Mouse (Mus musculus) liver, embryonic 12.5 days (tissue): ENCODE measurements around the gene Sapcd1. TPM values are rescaled to one million over a fixed set of nuclear protein-coding genes. Genes with fewer than 3 reads are reported as not detected.

Experiments used
- ATAC-seq: fragments of 200-750 bp; cut with Nextera tagmentation; 2 replicates; pipeline ENCODE4 v1.8.0; 2017; ENCODE audit warnings: moderate number of reproducible peaks, mild to moderate bottlenecking, moderate library complexity
- H3K27ac ChIP-seq: fragments of 300-500 bp; sonication (generic); 2 replicates; pipeline ENCODE4 v1.5.1; 2016; ENCODE audit warnings: mild to moderate bottlenecking
- H3K27me3 ChIP-seq: fragments of 300-500 bp; sonication (generic); replicated peaks from 2 replicates; pipeline ENCODE4 v1.6.1; 2016; ENCODE audit warnings: mild to moderate bottlenecking, moderate library complexity
- H3K36me3 ChIP-seq: fragments of 300-500 bp; sonication (generic); 2 replicates; pipeline ENCODE4 v1.6.1; 2016; ENCODE audit warnings: mild to moderate bottlenecking, moderate library complexity
- H3K4me1 ChIP-seq: fragments of 300-500 bp; sonication (generic); 2 replicates; pipeline ENCODE4 v1.6.1; 2016
- H3K4me2 ChIP-seq: fragments of 300-500 bp; sonication (generic); 2 replicates; pipeline ENCODE4 v1.6.1; 2016; ENCODE audit warnings: mild to moderate bottlenecking, moderate library complexity
- H3K4me3 ChIP-seq: fragments of 300-500 bp; sonication (generic); 2 replicates; pipeline ENCODE4 v1.5.1; 2016; ENCODE audit warnings: mild to moderate bottlenecking, moderate library complexity
- H3K9ac ChIP-seq: fragments of 300-500 bp; sonication (generic); 2 replicates; pipeline ENCODE4 v1.6.1; 2016; ENCODE audit warnings: mild to moderate bottlenecking, moderate library complexity
- H3K9me3 ChIP-seq: fragments of 300-500 bp; sonication (generic); replicated peaks from 2 replicates; pipeline ENCODE4 v1.6.1; 2016; ENCODE audit warnings: mild to moderate bottlenecking, moderate library complexity
- WGBS: fragments of 180-500 bp; shearing (Covaris S2); methylation state at CpG from one replicate; pipeline ENCODE4 v1.1.7; 2016; ENCODE audit not compliant: insufficient replicate concordance; 5-methylcytosine and 5-hydroxymethylcytosine counted together
- polyA plus RNA-seq: library from polyadenylated mRNA; unstranded; fragments of >200 nt; fragmentation: Nextera tagmentation; extraction: Ambion mirVana; gene quantifications from 2 replicates; pipeline ENCODE4 v1.2.1, GENCODE M21; 2016

Gene Sapcd1
- polyA plus RNA-seq, 1 experiment from 2014 or later = 2.8 TPM

- ATAC-seq = no peak
- Histone ChIP-seq H3K4me3 (no peak overlapping the region), H3K9ac (no peak overlapping the region), H3K9me3 (no peaks in the 10 kb centered on the region), H3K36me3 (peaks cover 14% of the 10 kb centered on the region), H3K4me2 (no peak overlapping the region), H3K27me3 (peaks cover 67% of the 10 kb centered on the region), H3K4me1 (peaks cover 61% of the 10 kb centered on the region), H3K27ac (no peak overlapping the region)
- WGBS = 82% methylated on average over 3 of the region's 3 CpGs
These were observed 35.6 kb upstream of the Sapcd1 start for GRCm38 (mm10) chr17:35063466-35063865.

GRCm38 (mm10) chr17:35061299-35061698 is 33.5 kb upstream of the Sapcd1 start:
- Histone ChIP-seq H3K4me2 (no peak overlapping the region), H3K27ac (no peak overlapping the region), H3K4me3 (no peak overlapping the region), H3K36me3 (peaks cover 35% of the 10 kb centered on the region), H3K4me1 (peaks cover 74% of the 10 kb centered on the region), H3K27me3 (peaks cover 46% of the 10 kb centered on the region), H3K9me3 (no peaks in the 10 kb centered on the region), H3K9ac (no peak overlapping the region)
- no peak for ATAC-seq
- WGBS = 73% methylated on average over 8 of the region's 8 CpGs

DNA sequence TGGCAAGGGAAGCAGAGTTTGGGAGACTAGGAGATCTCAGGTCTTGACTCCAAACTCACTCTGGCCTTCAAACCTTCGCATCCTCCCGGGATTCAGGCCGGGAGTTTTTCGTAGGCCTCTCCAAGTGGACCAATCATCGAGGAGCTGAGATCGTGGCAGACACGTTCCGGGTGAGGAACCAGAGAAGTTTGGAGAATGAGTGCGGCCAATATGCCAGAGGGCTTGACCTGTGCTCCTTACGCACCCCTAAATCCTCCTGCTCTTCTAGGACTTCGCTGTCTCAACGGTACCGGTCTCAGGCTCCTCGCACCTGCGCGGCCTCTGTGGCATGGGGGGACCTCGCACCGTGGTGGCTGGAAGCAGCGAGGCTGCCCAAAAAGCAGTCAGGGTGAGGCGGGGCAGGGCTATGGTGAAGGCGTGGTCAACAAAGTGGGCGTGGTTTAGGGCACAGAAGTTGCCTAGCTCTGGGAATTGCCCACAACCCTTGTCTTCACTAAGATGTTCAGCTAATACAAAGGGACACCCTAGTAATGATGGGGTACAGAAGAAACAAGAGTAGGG is 33.0 kb upstream of the Sapcd1 start:
- H3K4me2 ChIP-seq = no peak overlapping the region
- no peak overlapping the region for H3K4me3 ChIP-seq
- H3K9ac ChIP-seq = no peak overlapping the region
- peaks cover 41% of the 10 kb centered on the region for H3K27me3 ChIP-seq
- peaks cover 74% of the 10 kb centered on the region for H3K4me1 ChIP-seq
- H3K9me3 ChIP-seq = no peaks in the 10 kb centered on the region
- 62% methylated on average over 22 of the region's 22 CpGs for WGBS
- no peak for ATAC-seq
- no peak overlapping the region for H3K27ac ChIP-seq
- peaks cover 40% of the 10 kb centered on the region for H3K36me3 ChIP-seq

DNA sequence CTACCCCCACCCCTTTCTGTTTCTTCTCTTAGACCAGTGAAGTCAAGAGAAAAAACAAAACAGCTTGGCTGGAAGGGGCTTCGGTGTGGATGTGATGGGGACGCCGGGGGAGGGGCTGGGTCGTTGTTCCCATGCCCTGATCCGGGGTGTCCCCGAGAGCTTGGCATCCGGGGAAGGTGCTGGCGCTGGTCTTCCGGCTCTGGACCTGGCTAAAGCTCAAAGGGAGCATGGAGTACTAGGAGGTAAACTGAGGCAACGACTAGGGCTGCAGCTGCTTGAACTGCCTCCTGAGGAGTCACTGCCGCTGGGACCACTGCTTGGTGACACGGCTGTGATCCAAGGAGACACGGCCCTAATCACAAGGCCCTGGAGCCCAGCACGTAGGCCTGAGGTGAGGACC is 32.3 kb upstream of the Sapcd1 start:
- peak overlapping the region; percentile 93 for H3K4me2 ChIP-seq
- peaks cover 47% of the 10 kb centered on the region for H3K36me3 ChIP-seq
- H3K27ac ChIP-seq = no peak overlapping the region
- H3K4me3 ChIP-seq = peak overlapping the region; percentile 63
- 41% methylated on average over 14 of the region's 14 CpGs for WGBS
- no peaks in the 10 kb centered on the region for H3K9me3 ChIP-seq
- ATAC-seq = no peak
- peaks cover 70% of the 10 kb centered on the region for H3K4me1 ChIP-seq
- H3K27me3 ChIP-seq = peaks cover 33% of the 10 kb centered on the region
- peak overlapping the region; percentile 70; the same call in 1 of the 2 replicates for H3K9ac ChIP-seq

DNA sequence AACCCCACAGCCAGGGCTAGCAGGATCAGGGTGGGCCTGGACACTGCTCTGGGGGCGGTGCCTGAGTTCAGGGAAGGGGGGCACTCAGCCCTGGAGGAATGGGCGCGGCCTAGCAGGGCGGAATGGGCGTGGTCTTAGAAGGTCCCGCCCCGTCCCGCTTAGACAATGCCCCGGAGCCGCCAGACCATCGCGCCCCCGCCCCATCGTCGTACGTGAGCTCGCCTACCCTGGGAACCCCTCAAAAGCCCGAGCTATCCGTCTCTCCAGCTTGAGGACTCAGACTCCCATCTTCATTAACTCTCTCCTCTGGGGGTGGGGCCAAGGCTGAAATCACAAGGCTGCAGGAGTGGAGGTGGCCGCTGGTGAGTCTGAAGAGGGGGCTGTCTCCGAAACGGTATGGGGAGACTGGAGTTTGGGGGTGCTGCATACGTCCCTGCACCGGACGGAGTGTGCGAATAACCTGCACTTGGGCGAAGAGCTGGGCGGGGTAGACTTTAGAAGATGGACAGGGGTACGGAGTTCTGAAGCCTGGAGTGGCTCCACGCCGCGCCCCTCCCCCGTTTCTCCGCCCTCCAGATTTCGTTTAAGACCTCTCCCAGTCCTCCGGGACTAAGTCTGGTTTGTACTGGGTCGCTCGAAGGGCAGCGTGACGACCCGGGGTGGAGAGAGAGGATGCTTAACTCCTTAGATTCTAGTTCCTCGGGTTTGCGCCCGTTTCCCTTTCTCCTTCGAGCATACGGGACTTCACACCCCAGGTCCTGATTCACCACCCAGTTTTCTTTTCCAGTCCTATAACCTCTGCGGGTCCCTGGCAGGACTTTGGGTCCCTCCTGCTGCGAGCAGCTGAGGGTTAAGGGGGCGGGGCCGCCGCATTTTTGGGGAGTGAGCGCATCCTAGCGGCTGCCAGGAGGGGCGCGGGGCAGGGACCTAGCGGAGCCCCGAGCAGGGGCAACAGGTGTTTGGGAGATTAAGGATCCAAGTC is 31.4 kb upstream of the Sapcd1 start, which contains the start of gene Ddah2:
Ddah2 (plus strand) TSS at position 125 of the 982 bp plus-strand sequence.
- Histone ChIP-seq H3K9ac (peak within 1 kb of the TSS; percentile 70), H3K4me1 (peaks cover 62% of the 10 kb centered on the region), H3K36me3 (peaks cover 56% of the 10 kb centered on the region), H3K9me3 (no peaks in the 10 kb centered on the region), H3K27me3 (peaks cover 25% of the 10 kb centered on the region), H3K4me3 (peak within 1 kb of the TSS; percentile 63), H3K27ac (peak within 1 kb of the TSS; percentile 74), H3K4me2 (peak within 1 kb of the TSS; percentile 93)
- peak; percentile 77 for ATAC-seq
- WGBS = 1% methylated on average over 57 of the region's 57 CpGs

DNA sequence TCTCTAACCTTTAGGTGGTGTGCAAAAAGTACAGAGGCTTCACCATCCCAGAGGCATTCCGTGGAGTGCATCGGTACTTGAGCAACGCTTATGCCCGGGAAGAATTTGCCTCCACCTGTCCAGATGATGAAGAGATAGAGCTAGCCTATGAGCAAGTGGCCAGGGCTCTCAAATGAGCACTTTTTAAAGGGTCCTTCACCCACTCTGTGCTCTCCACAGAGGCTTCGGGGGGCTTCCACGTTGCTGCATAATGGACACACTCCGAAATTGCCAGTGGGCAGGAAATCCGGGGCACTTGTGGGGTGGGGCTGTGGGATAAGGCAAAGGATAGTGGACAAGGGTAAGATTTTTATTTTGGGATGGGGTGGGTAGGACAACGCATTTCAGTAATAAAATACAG is 30.5 kb upstream of the Sapcd1 start:
- Histone ChIP-seq H3K9me3 (no peaks in the 10 kb centered on the region), H3K36me3 (peaks cover 65% of the 10 kb centered on the region), H3K27ac (0 out of 2 replicates have a peak overlapping the region, but pooled peaks have one; percentile 74), H3K9ac (no peak overlapping the region), H3K4me2 (peak overlapping the region; percentile 93), H3K4me3 (peak overlapping the region; percentile 63; the same call in 1 of the 2 replicates), H3K27me3 (peaks cover 16% of the 10 kb centered on the region), H3K4me1 (peaks cover 63% of the 10 kb centered on the region)
- 67% methylated on average over 9 of the region's 9 CpGs for WGBS
- ATAC-seq = no peak

- Histone ChIP-seq H3K4me3 (no peak overlapping the region), H3K27me3 (peaks cover 10% of the 10 kb centered on the region; the same call in 1 of the 2 replicates), H3K9ac (peak overlapping the region; percentile 5; the same call in 1 of the 2 replicates), H3K36me3 (peaks cover 77% of the 10 kb centered on the region), H3K9me3 (no peaks in the 10 kb centered on the region), H3K4me2 (no peak overlapping the region), H3K4me1 (peaks cover 73% of the 10 kb centered on the region), H3K27ac (peak overlapping the region; percentile 49; the same call in 1 of the 2 replicates)
- WGBS = 36% methylated on average over 3 of the region's 3 CpGs
- no peak for ATAC-seq
These were observed 29.3 kb upstream of the Sapcd1 start for GRCm38 (mm10) chr17:35057090-35057489.

- WGBS = 82% methylated on average over 7 of the region's 7 CpGs
- H3K4me1 ChIP-seq = peaks cover 75% of the 10 kb centered on the region
- 0 out of 2 replicates have a peak, but pooled peaks cover 4% of the 10 kb centered on the region for H3K27me3 ChIP-seq
- no peak for ATAC-seq
- H3K9ac ChIP-seq = no peak overlapping the region
- H3K27ac ChIP-seq = no peak overlapping the region; the same call in 1 of the 2 replicates
- no peaks in the 10 kb centered on the region for H3K9me3 ChIP-seq
- H3K4me2 ChIP-seq = no peak overlapping the region
- no peak overlapping the region for H3K4me3 ChIP-seq
- peaks cover 69% of the 10 kb centered on the region for H3K36me3 ChIP-seq
These were observed 28.1 kb upstream of the Sapcd1 start for GRCm38 (mm10) chr17:35055691-35056495.

DNA sequence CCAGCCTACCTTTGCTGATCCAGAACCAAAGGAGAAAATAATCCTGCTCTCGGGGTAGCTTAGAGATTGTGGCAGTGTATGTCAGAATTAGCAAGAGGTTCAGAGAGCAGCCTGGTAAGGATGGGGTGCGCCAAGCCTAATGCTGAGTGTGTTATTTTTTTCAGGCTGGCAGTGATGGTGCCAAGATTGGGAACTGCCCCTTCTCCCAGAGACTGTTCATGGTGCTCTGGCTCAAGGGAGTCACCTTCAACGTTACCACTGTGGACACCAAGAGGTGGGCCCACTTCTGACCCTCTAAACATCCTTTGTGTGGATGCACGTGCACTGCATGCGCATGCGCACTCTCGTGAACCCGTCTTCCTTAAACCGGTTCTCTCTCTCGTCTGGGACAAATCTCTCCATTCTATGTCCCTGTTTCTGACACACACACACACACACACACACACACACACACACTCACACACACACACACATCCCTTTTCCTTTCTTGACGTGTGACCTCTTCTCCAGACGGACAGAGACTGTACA is 24.5 kb upstream of the Sapcd1 start:
- Histone ChIP-seq H3K4me1 (peaks cover 69% of the 10 kb centered on the region), H3K4me2 (peak overlapping the region; percentile 98), H3K27me3 (no peaks in the 10 kb centered on the region), H3K27ac (peak overlapping the region; percentile 94), H3K36me3 (peaks cover 53% of the 10 kb centered on the region), H3K9ac (peak overlapping the region; percentile 92), H3K9me3 (no peaks in the 10 kb centered on the region), H3K4me3 (peak overlapping the region; percentile 88)
- no peak for ATAC-seq
- WGBS = 79% methylated on average over 12 of the region's 12 CpGs

DNA sequence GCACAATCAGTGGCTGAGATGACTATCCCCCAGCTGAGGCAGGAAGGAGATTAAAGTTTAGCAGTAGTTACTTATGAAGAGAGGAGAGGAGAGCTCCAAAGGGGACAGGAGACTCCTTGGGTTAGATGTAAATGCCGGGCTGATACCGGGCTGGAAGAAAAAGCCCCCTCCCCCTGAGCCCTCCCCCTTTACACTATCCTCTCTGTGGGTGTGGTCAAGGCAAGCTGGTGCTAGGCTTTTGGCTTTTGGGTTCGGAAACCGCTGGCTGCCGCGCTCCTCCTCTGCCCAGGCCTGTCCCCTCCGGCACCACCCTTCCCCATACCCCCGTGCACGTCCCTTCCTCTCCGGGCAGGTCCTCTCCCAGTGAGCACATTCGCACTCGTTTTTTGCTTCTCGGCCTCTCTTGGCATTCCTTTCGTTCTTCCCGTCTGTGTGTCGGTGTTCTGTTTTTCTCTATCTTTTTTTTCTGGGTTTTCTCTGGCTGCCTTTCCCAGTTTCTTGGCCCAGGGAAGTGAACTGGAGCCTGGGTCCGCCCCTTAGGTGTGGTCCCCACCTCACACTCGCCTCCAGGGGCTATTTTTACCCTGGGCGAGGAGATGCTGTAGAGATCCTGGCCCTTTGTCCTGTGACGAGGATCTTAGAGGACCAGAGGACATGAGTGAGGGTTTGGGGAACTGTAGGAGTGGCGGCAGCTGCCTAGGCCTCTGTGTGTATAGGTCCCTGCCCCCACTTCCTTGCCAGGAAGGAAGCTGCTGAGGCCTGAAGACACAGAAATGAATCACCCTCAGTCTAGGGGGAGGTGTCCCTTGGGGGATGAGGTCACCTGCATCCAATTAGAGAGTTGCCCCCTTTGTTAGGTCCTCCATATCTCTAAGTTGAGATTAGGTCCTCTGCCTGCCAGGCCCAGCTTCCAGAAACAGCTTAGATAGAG is 23.6 kb upstream of the Sapcd1 start:
- WGBS = 3% methylated on average over 21 of the region's 21 CpGs

More for the DNA sequence above, 23.6 kb upstream of the Sapcd1 start:
- Histone ChIP-seq H3K36me3 (peaks cover 45% of the 10 kb centered on the region), H3K4me2 (peak overlapping the region; percentile 98), H3K4me3 (peak overlapping the region; percentile 88), H3K27ac (peak overlapping the region; percentile 94), H3K27me3 (no peaks in the 10 kb centered on the region), H3K9ac (peak overlapping the region; percentile 92), H3K9me3 (no peaks in the 10 kb centered on the region), H3K4me1 (peaks cover 72% of the 10 kb centered on the region)
- ATAC-seq = peak; percentile 53
